Mouse (Mus musculus) midbrain, postnatal 0 days (tissue): ENCODE results near the gene Pdzrn3. TPM values are rescaled to one million over a fixed set of nuclear protein-coding genes. Genes with fewer than 3 reads are reported as not detected.
A peak's percentile ranks its signal among the peaks of the same experiment; 100 is the strongest.

Experiments
- ATAC-seq: fragments of 200-750 bp; cut with Nextera tagmentation; 2 replicates; pipeline ENCODE4 v1.8.0; 2017; ENCODE audit warnings: moderate number of reproducible peaks, mild to moderate bottlenecking, moderate TSS enrichment, moderate library complexity; ENCODE audit not compliant: low FRiP score
- DNase-seq: peaks from one replicate; pipeline ENCODE4 v3.0.0-alpha.2; 2015; ENCODE audit warnings: low spot score
- H3K27ac ChIP-seq: fragments of 300-500 bp; sonication (generic); 2 replicates; pipeline ENCODE4 v1.5.1; 2014; ENCODE audit warnings: low read depth, mild to moderate bottlenecking, low read length, mixed read lengths
- H3K27me3 ChIP-seq: fragments of 300-500 bp; sonication (generic); 2 replicates; pipeline ENCODE4 v1.6.1; 2014; ENCODE audit warnings: low read length, control low read depth, mixed read lengths; ENCODE audit not compliant: insufficient read depth
- H3K36me3 ChIP-seq: fragments of 300-500 bp; sonication (generic); 2 replicates; pipeline ENCODE4 v1.6.1; 2014; ENCODE audit warnings: low read length, control low read depth, mixed read lengths; ENCODE audit not compliant: insufficient read depth
- H3K4me1 ChIP-seq: fragments of 300-500 bp; sonication (generic); 2 replicates; pipeline ENCODE4 v1.6.1; 2014; ENCODE audit warnings: mild to moderate bottlenecking, control low read depth, antibody characterized with exemption, low read length, mixed read lengths; ENCODE audit not compliant: insufficient read depth
- H3K4me2 ChIP-seq: fragments of 300-500 bp; sonication (generic); 2 replicates; pipeline ENCODE4 v1.6.1; 2014; ENCODE audit warnings: low read depth, mild to moderate bottlenecking, low read length, mixed read lengths; ENCODE audit not compliant: poor library complexity, severe bottlenecking
- H3K4me3 ChIP-seq: fragments of 300-500 bp; sonication (generic); 2 replicates; pipeline ENCODE4 v1.5.1; 2014; ENCODE audit warnings: low read depth, mild to moderate bottlenecking, low read length, moderate library complexity
- H3K9ac ChIP-seq: fragments of 300-500 bp; sonication (generic); replicated peaks from 2 replicates; pipeline ENCODE4 v1.6.1; 2014; ENCODE audit warnings: mild to moderate bottlenecking, low read length, moderate library complexity, mixed read lengths; ENCODE audit not compliant: poor library complexity, severe bottlenecking
- H3K9me3 ChIP-seq: fragments of 300-500 bp; sonication (generic); 2 replicates; pipeline ENCODE4 v1.6.1; 2016; ENCODE audit warnings: low read length, control low read depth
- CTCF ChIP-seq: IDR thresholded peaks from 2 replicates; pipeline ENCODE4 v1.5.1; 2016; ENCODE audit warnings: antibody characterized with exemption, mild to moderate bottlenecking
- WGBS: fragments of 180-500 bp; shearing (Covaris S2); extraction: QIAGEN DNeasy Blood & Tissue Kit; methylation state at CpG from one replicate; pipeline ENCODE4 v1.1.7; 2014; 5-methylcytosine and 5-hydroxymethylcytosine counted together
- polyA plus RNA-seq: library from polyadenylated mRNA; unstranded; fragments of >200 nt; fragmentation: Nextera tagmentation; extraction: Ambion mirVana; gene quantifications from 2 replicates; pipeline ENCODE4 v1.2.1, GENCODE M21; 2015
- total RNA-seq: library from RNA; depleted of rRNA; stranded (reverse); fragments of >200 nt; gene quantifications from 2 replicates; pipeline ENCODE4 v1.2.3, GENCODE M21; 2014

Gene Pdzrn3
- total and polyA plus RNA-seq, 2 experiments from 2014 or later: 10.8 to 27.2 TPM

DNA sequence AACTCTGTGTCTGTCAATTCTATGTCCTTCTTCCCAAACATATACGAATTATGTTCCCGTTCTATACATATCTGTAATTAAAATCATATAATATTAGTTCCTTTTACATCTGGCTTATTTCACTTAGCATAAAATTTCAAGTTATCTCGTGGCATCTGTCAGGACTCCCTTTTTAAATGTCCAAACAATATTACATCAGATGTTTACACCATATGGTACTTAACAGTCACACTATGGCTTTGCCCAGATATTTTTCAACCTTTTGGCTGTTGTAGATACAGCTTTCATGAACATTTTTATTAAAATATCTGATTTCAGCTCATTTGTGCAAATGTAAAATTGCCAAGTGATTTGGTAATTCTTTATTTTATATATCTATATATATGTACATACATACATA lies 242.3 kb downstream of the Pdzrn3 start:
- DNase-seq: no peak
- no peak for TF ChIP-seq CTCF
- Histone ChIP-seq H3K4me3 (no peak overlapping the region), H3K9ac (no peak overlapping the region), H3K27ac (no peak overlapping the region), H3K4me1 (no peaks in the 10 kb centered on the region), H3K36me3 (no peaks in the 10 kb centered on the region), H3K4me2 (no peak overlapping the region), H3K9me3 (no peaks in the 10 kb centered on the region), H3K27me3 (no peaks in the 10 kb centered on the region)
- ATAC-seq: no peak
- WGBS: 88% methylated on average over 3 of the region's 3 CpGs

DNA sequence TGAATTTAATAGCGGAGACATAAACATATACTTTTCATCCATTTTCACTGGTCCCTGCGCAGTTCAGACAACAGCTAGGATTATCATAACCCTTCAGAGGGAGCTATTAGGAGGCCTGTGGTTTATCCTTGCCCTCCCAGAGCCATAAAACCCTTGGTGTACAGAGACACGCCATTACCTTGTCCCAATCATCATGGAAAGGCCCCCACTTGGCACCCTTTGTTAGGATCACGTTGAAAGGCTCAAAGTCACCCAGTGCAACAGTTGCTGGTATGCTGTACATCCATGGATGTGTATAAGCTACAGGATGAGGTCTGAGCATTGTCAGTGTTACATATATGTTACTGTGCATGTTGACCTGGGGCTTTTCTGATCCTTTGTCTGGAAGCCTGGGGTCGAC lies 252.3 kb downstream of the Pdzrn3 start:
- WGBS: 83% methylated on average over 5 of the region's 5 CpGs
- TF ChIP-seq CTCF: no peak

DNA sequence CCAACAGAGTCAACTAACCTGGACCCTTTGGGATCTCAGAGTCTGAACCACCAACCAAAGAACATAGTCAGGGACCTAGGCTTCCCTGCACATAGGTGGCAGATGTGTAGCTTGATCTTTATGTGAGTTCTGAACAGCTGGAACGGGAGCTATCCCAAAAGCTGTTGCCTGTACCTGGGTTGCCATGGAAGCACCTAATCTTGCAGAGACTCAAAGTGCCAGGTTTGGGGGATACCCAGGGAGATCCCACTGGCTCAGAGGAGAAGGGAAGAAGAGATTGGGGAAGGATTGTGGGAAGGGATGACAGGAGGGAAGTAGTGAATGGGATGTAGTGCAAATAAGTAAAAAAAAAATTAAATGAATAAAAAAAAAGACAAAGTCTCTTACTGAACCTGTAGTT lies 268.7 kb downstream of the Pdzrn3 start:
- Histone ChIP-seq H3K36me3 (no peaks in the 10 kb centered on the region), H3K4me3 (no peak overlapping the region), H3K27me3 (no peaks in the 10 kb centered on the region), H3K27ac (no peak overlapping the region), H3K4me2 (no peak overlapping the region), H3K9ac (no peak overlapping the region), H3K4me1 (no peaks in the 10 kb centered on the region), H3K9me3 (no peaks in the 10 kb centered on the region)
- 42% methylated on average over 1 of the region's 1 CpGs for WGBS
- DNase-seq (no peak), ATAC-seq (no peak)
- no peak for TF ChIP-seq CTCF

More for the DNA sequence above, 252.3 kb downstream of the Pdzrn3 start:
- Histone ChIP-seq H3K27ac (no peak overlapping the region), H3K4me2 (no peak overlapping the region), H3K9me3 (no peaks in the 10 kb centered on the region), H3K4me3 (no peak overlapping the region), H3K36me3 (no peaks in the 10 kb centered on the region), H3K27me3 (no peaks in the 10 kb centered on the region), H3K4me1 (peaks cover 3% of the 10 kb centered on the region; the same call in 1 of the 2 replicates), H3K9ac (no peak overlapping the region)
- DNase-seq: no peak
- no peak for ATAC-seq

DNA sequence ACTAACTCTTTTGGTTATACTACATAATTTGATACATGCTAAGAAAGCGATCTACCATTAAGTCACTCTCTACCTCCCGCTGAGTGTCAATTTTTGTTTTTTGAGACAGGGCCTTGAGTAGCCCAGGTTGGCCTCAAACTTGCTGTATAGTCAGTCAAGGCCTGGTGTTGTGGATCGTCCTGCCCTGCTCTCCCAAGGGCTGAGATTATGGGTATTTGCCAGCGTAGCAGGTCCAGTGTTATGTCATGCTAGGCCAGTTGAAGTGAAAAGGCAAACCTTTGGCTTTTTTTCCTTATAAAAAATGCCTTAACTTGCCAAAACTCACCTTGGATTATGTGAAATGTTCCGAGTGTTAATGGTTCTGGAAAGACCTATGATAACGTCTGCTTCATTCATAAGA lies 274.2 kb downstream of the Pdzrn3 start:
- no peak for ATAC-seq

GRCm38 (mm10) chr6:101101709-101102654 lies 275.7 kb downstream of the Pdzrn3 start:
- WGBS: 75% methylated on average over 14 of the region's 14 CpGs
- peak; percentile 31 for DNase-seq
- no peaks in the 10 kb centered on the region for H3K27me3 ChIP-seq
- no peak overlapping the region for H3K27ac ChIP-seq
- H3K36me3 ChIP-seq: no peaks in the 10 kb centered on the region
- no peaks in the 10 kb centered on the region for H3K9me3 ChIP-seq
- no peaks in the 10 kb centered on the region for H3K4me1 ChIP-seq
- ATAC-seq: no peak
- no peak for TF ChIP-seq CTCF
- H3K9ac ChIP-seq: no peak overlapping the region
- H3K4me2 ChIP-seq: no peak overlapping the region
- H3K4me3 ChIP-seq: no peak overlapping the region

More for the DNA sequence above, 274.2 kb downstream of the Pdzrn3 start:
- no peak overlapping the region for H3K4me2 ChIP-seq
- no peak overlapping the region for H3K9ac ChIP-seq
- no peaks in the 10 kb centered on the region for H3K4me1 ChIP-seq
- DNase-seq: no peak
- no peak overlapping the region for H3K4me3 ChIP-seq
- 94% methylated on average over 6 of the region's 6 CpGs for WGBS
- no peaks in the 10 kb centered on the region for H3K27me3 ChIP-seq
- no peaks in the 10 kb centered on the region for H3K36me3 ChIP-seq
- H3K27ac ChIP-seq: no peak overlapping the region
- no peak for TF ChIP-seq CTCF
- no peaks in the 10 kb centered on the region for H3K9me3 ChIP-seq
